Mouse (Mus musculus) MEL (cell line): ENCODE measurements around the gene Tpp1. TPM values are rescaled to one million over a fixed set of nuclear protein-coding genes. Genes with fewer than 3 reads are reported as not detected.

Experiments used
- DNase-seq: peaks from one replicate; pipeline ENCODE4 v3.0.0; 2011; ENCODE audit warnings: low read depth, low spot score
- H3K27ac ChIP-seq: 2 replicates; pipeline ENCODE4 v1.5.1; 2012; ENCODE audit warnings: low read depth, mild to moderate bottlenecking, control low read depth, low read length, moderate library complexity; ENCODE audit not compliant: control insufficient read depth
- H3K27me3 ChIP-seq, 2 experiments: fragments of 150-350 bp in 1 of 2; sonication (generic) in 1 of 2; 2 replicates each; pipeline ENCODE4 v1.6.1; 2012; ENCODE audit warnings: low read length in 2 of 2, mild to moderate bottlenecking in 2 of 2, improper control_type of control experiment in 1 of 2, moderate library complexity in 1 of 2; ENCODE audit not compliant: insufficient read depth in 2 of 2, control insufficient read depth in 1 of 2
- H3K36me3 ChIP-seq, 2 experiments: 2 replicates each; pipeline ENCODE4 v1.6.1; 2012 to 2014; ENCODE audit warnings: low read length in 2 of 2, improper control_type of control experiment in 1 of 2, inconsistent platforms in 1 of 2, mild to moderate bottlenecking in 1 of 2; ENCODE audit not compliant: insufficient read depth in 2 of 2, control insufficient read depth in 1 of 2
- H3K4me1 ChIP-seq, 2 experiments: fragments of 150-350 bp in 1 of 2; sonication (generic) in 1 of 2; 2 replicates each; pipeline ENCODE4 v1.6.1; 2012; ENCODE audit warnings: low read length in 2 of 2, improper control_type of control experiment in 1 of 2, mild to moderate bottlenecking in 1 of 2; ENCODE audit not compliant: insufficient read depth in 2 of 2, control insufficient read depth in 1 of 2
- H3K4me3 ChIP-seq, 2 experiments: fragments of 150-350 bp in 1 of 2; sonication (generic) in 1 of 2; 2 replicates each; pipeline ENCODE4 v1.5.1; 2012; ENCODE audit warnings: low read depth in 2 of 2, low read length in 2 of 2, mild to moderate bottlenecking in 2 of 2, moderate library complexity in 2 of 2, control low read depth in 1 of 2, improper control_type of control experiment in 1 of 2; ENCODE audit not compliant: control insufficient read depth in 1 of 2, insufficient read depth in 1 of 2
- H3K79me2 ChIP-seq: 2 replicates; pipeline ENCODE4 v1.6.1; 2012; ENCODE audit warnings: mild to moderate bottlenecking, low read length, moderate library complexity; ENCODE audit not compliant: control insufficient read depth, poor library complexity, insufficient read depth
- H3K9ac ChIP-seq: 2 replicates; pipeline ENCODE4 v1.6.1; 2012; ENCODE audit warnings: low read depth, mild to moderate bottlenecking, control low read depth, low read length, moderate library complexity; ENCODE audit not compliant: control insufficient read depth, poor library complexity, severe bottlenecking
- H3K9me3 ChIP-seq: fragments of 150-350 bp; sonication (generic); replicated peaks from 2 replicates; pipeline ENCODE4 v1.6.1; 2012; ENCODE audit warnings: mild to moderate bottlenecking, low read length, improper control_type of control experiment, moderate library complexity; ENCODE audit not compliant: insufficient read depth
- CTCF ChIP-seq, 3 experiments: IDR thresholded peaks in 2 of 3; conservative IDR thresholded peaks in 1 of 3; 2 replicates each; pipeline ENCODE4 v1.5.1; 2011 to 2012; ENCODE audit warnings: low read length in 3 of 3, low read depth in 2 of 3, mild to moderate bottlenecking in 2 of 3, improper control_type of control experiment in 1 of 3, inconsistent platforms in 1 of 3, mixed read lengths in 1 of 3, moderate library complexity in 1 of 3; ENCODE audit not compliant: control insufficient read depth in 1 of 3, insufficient read depth in 1 of 3, poor library complexity in 1 of 3, severe bottlenecking in 1 of 3
- E2F4 ChIP-seq: IDR thresholded peaks from 2 replicates; pipeline ENCODE4 v1.6.1; 2011; ENCODE audit warnings: low read depth, low read length, improper control_type of control experiment, borderline replicate concordance
- ELF1 ChIP-seq: IDR thresholded peaks from 2 replicates; pipeline ENCODE4 v1.6.1; 2014; ENCODE audit warnings: low read depth, mild to moderate bottlenecking, inconsistent platforms, low read length, improper control_type of control experiment, moderate library complexity
- EP300 ChIP-seq, 2 experiments: IDR thresholded peaks; 2 replicates each; pipeline ENCODE4 v1.6.1; 2011; ENCODE audit warnings: improper control_type of control experiment in 2 of 2, low read length in 2 of 2, low read depth in 1 of 2, mild to moderate bottlenecking in 1 of 2
- GATA1 ChIP-seq: IDR thresholded peaks from 2 replicates; pipeline ENCODE4 v1.6.1; 2011; ENCODE audit warnings: low read depth, low read length, improper control_type of control experiment
- JUND ChIP-seq: IDR thresholded peaks from 2 replicates; pipeline ENCODE4 v1.6.1; 2011; ENCODE audit warnings: low read depth, mild to moderate bottlenecking, improper control_type of control experiment, low read length
- MAX ChIP-seq: IDR thresholded peaks from 2 replicates; pipeline ENCODE4 v1.6.1; 2011; ENCODE audit warnings: low read length, improper control_type of control experiment
- MAZ ChIP-seq: IDR thresholded peaks from 2 replicates; pipeline ENCODE4 v1.6.1; 2012; ENCODE audit warnings: low read depth, mild to moderate bottlenecking, inconsistent platforms, low read length, improper control_type of control experiment
- MEF2A ChIP-seq: IDR thresholded peaks from 2 replicates; pipeline ENCODE4 v1.6.1; 2014; ENCODE audit warnings: low read depth, mild to moderate bottlenecking, inconsistent platforms, low read length, improper control_type of control experiment; ENCODE audit not compliant: poor library complexity, insufficient replicate concordance, severe bottlenecking; ENCODE audit errors: extremely low read depth
- MXI1 ChIP-seq: IDR thresholded peaks from 2 replicates; pipeline ENCODE4 v1.6.1; 2011; ENCODE audit warnings: mild to moderate bottlenecking, low read depth, low read length, improper control_type of control experiment
- NRF1 ChIP-seq: IDR thresholded peaks from 2 replicates; pipeline ENCODE4 v1.6.1; 2014; ENCODE audit warnings: low read depth, mild to moderate bottlenecking, inconsistent platforms, low read length, improper control_type of control experiment, moderate library complexity; ENCODE audit not compliant: poor library complexity, insufficient read depth, severe bottlenecking
- POLR2AphosphoS2 ChIP-seq: IDR thresholded peaks from 2 replicates; pipeline ENCODE4 v1.6.1; 2011; ENCODE audit warnings: low read length, improper control_type of control experiment
- POLR2AphosphoS5 ChIP-seq: IDR thresholded peaks from 2 replicates; pipeline ENCODE4 v1.6.1; 2012; ENCODE audit warnings: low read depth, borderline replicate concordance, mild to moderate bottlenecking, inconsistent platforms, low read length, moderate library complexity, mixed read lengths
- SMC3 ChIP-seq: IDR thresholded peaks from 2 replicates; pipeline ENCODE4 v1.6.1; 2011; ENCODE audit warnings: low read depth, low read length, improper control_type of control experiment
- UBTF ChIP-seq: IDR thresholded peaks from 2 replicates; pipeline ENCODE4 v1.6.1; 2012; ENCODE audit warnings: low read depth, mild to moderate bottlenecking, inconsistent platforms, low read length, improper control_type of control experiment, moderate library complexity, borderline replicate concordance; ENCODE audit not compliant: insufficient read depth
- USF1 ChIP-seq: IDR thresholded peaks from 2 replicates; pipeline ENCODE4 v1.6.1; 2014; ENCODE audit warnings: low read depth, mild to moderate bottlenecking, inconsistent platforms, low read length, improper control_type of control experiment, moderate library complexity
- USF2 ChIP-seq, 2 experiments: IDR thresholded peaks; 2 replicates each; pipeline ENCODE4 v1.6.1; 2011 to 2012; ENCODE audit warnings: improper control_type of control experiment in 2 of 2, low read length in 2 of 2, borderline replicate concordance in 1 of 2, inconsistent platforms in 1 of 2, low read depth in 1 of 2, mild to moderate bottlenecking in 1 of 2; ENCODE audit not compliant: insufficient read depth in 1 of 2
- ZC3H11A ChIP-seq: IDR thresholded peaks from 2 replicates; pipeline ENCODE4 v1.6.1; 2012; ENCODE audit warnings: low read depth, mild to moderate bottlenecking, inconsistent platforms, low read length, improper control_type of control experiment
- ZKSCAN1 ChIP-seq: IDR thresholded peaks from 2 replicates; pipeline ENCODE4 v1.6.1; 2012; ENCODE audit warnings: low read depth, mild to moderate bottlenecking, inconsistent platforms, low read length, improper control_type of control experiment, moderate library complexity
- ZMIZ1 ChIP-seq: IDR thresholded peaks from 2 replicates; pipeline ENCODE4 v1.6.1; 2012; ENCODE audit warnings: low read depth, mild to moderate bottlenecking, inconsistent platforms, low read length, improper control_type of control experiment, moderate library complexity
- ZNF384 ChIP-seq: IDR thresholded peaks from 2 replicates; pipeline ENCODE4 v1.6.1; 2012; ENCODE audit warnings: low read depth, mild to moderate bottlenecking, inconsistent platforms, low read length, improper control_type of control experiment
- polyA plus RNA-seq, 2 experiments: library from polyadenylated mRNA; stranded (reverse) in 1 of 2; unstranded in 1 of 2; fragments of >175 nt in 1 of 2; fragments of >200 nt in 1 of 2; gene quantifications; 2 replicates each; pipeline versions ENCODE4 v1.2.1 to v1.2.4; 2012; ENCODE audit warnings: low replicate concordance in 2 of 2, low read depth in 1 of 2; ENCODE audit not compliant: insufficient read length in 2 of 2, insufficient read depth in 1 of 2, missing spikeins in 1 of 2
- total RNA-seq: library from RNA; depleted of rRNA; stranded (reverse); fragments of 300-350 nt; gene quantifications from 2 replicates; pipeline ENCODE4 v1.2.3, GENCODE M21; 2012

Tpp1 gene
- total and polyA plus RNA-seq, 3 experiments = 17.5 to 45.4 TPM; not detected in 1

DNA sequence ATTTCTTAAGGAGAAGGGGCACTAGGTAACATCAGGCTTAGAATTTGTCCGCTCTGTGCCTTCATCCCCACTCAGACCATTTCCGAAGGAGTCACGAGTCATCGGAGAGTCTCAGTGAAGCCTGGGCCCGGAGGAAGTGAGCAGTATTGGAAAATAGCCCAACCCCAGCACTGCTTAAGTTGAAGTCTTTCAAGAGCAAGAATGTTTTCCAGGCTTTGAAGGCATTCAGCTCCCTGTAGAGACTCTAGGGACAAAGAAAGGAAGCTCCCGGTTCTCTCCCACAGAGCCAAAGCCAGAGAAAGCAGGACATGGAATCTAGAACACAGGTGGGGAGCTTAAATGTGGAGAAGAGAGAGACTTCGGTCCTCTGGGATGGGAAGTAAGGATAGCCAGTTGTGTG lies 41.7 kb upstream of the Tpp1 start:
- Histone ChIP-seq H3K36me3 (no peaks in the 10 kb centered on the region), H3K27ac (no peak overlapping the region), H3K4me1 (no peaks in the 10 kb centered on the region), H3K27me3 (peaks cover 3 to 4% of the 10 kb centered on the region in 2 experiments; a peak in 3 of 4 replicates), H3K9me3 (no peaks in the 10 kb centered on the region), H3K79me2 (no peaks in the 10 kb centered on the region), H3K9ac (no peak overlapping the region), H3K4me3 (no peak overlapping the region)
- no peak for TF ChIP-seq ZKSCAN1
- no peak for TF ChIP-seq E2F4
- TF ChIP-seq CTCF (IDR thresholded peaks at IDR 0.05 in 2 of 3, conservative IDR thresholded peaks at IDR 0.05 in 1 of 3; ENCODE audit: control insufficient read depth in 1 of 3, insufficient read depth in 1 of 3, low read depth in 2 of 3, low read length in 3 of 3, poor library complexity in 1 of 3, severe bottlenecking in 1 of 3) = no peak
- TF ChIP-seq SMC3 = no peak
- no peak for TF ChIP-seq POLR2AphosphoS2
- TF ChIP-seq ELF1 = no peak
- no peak for TF ChIP-seq GATA1
- no peak for TF ChIP-seq MEF2A
- no peak for TF ChIP-seq UBTF
- no peak for TF ChIP-seq USF1
- no peak for TF ChIP-seq MAZ
- TF ChIP-seq USF2 (IDR thresholded peaks at IDR 0.05; ENCODE audit: borderline replicate concordance in 1 of 2, insufficient read depth in 1 of 2, low read depth in 1 of 2, low read length in 2 of 2) = no peak
- TF ChIP-seq MXI1 = no peak
- TF ChIP-seq EP300 (IDR thresholded peaks at IDR 0.05; ENCODE audit: low read depth in 1 of 2, low read length in 2 of 2) = no peak
- TF ChIP-seq ZC3H11A = no peak
- DNase-seq = no peak

DNA sequence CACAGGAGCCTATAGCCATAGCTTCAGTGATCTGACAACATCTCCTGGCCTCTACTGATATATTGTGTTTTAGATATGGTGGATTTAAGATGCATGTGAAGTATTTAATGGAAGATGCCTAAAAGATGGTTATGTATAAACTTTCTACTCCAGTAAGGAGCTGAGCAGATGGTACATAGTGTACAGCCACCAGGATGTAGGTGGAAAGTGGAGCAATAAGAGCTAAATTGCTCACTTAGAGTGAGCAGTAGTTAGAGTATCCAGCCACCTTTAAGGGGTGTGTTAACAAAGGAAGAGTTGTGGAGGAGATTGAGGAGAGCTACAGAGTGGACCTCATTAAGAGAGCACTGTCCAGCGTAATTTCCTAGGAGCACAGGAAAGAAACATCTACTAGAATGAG lies 39.1 kb upstream of the Tpp1 start:
- Histone ChIP-seq H3K79me2 (no peaks in the 10 kb centered on the region), H3K9ac (no peak overlapping the region), H3K36me3 (no peaks in the 10 kb centered on the region), H3K4me3 (no peak overlapping the region), H3K9me3 (no peaks in the 10 kb centered on the region), H3K27me3 (peaks cover 0 to 4% of the 10 kb centered on the region in 2 experiments; a peak in 3 of 4 replicates), H3K4me1 (no peaks in the 10 kb centered on the region), H3K27ac (no peak overlapping the region)
- no peak for DNase-seq
- TF ChIP-seq USF1 (no peak), NRF1 (no peak), POLR2AphosphoS5 (no peak), CTCF (IDR thresholded peaks at IDR 0.05 in 2 of 3, conservative IDR thresholded peaks at IDR 0.05 in 1 of 3; ENCODE audit: control insufficient read depth in 1 of 3, insufficient read depth in 1 of 3, low read depth in 2 of 3, low read length in 3 of 3, poor library complexity in 1 of 3, severe bottlenecking in 1 of 3) (no peak), ZC3H11A (no peak), ZNF384 (no peak), SMC3 (no peak), ZMIZ1 (no peak), JUND (no peak), MAX (no peak), EP300 (IDR thresholded peaks at IDR 0.05; ENCODE audit: low read depth in 1 of 2, low read length in 2 of 2) (no peak), POLR2AphosphoS2 (no peak)
